Mouse (Mus musculus) gastrocnemius, adult 2 months (tissue): ENCODE measurements around the gene Ncan. TPM values are rescaled to one million over a fixed set of nuclear protein-coding genes. Genes with fewer than 3 reads are reported as not detected.
"Not testable (repeated sequence)": the region's sequence is repeated elsewhere in the genome, so short reads cannot be mapped to it uniquely, and the experiment has no call there.

Experiments used
- DNase-seq: peaks from one replicate; pipeline ENCODE4 v3.0.0; 2022
- H3K27ac ChIP-seq: fragments of 200-600 bp; 2 replicates; pipeline ENCODE4 v1.8.1; 2022; ENCODE audit warnings: mild to moderate bottlenecking
- H3K4me3 ChIP-seq: fragments of 200-600 bp; 2 replicates; pipeline ENCODE4 v1.8.1; 2022; ENCODE audit warnings: mild to moderate bottlenecking, moderate library complexity
- CTCF ChIP-seq: fragments of 200-600 bp; IDR thresholded peaks from 2 replicates; pipeline ENCODE4 v1.8.1; 2022; ENCODE audit warnings: antibody characterized with exemption, mild to moderate bottlenecking, moderate library complexity
- intact Hi-C: fragments of 180-260 bp; cut with DNase I; formaldehyde crosslinking; loops from one replicate; pipeline ENCODE4 v1.15.1; 2025
- microRNA-seq: library from miRNA; unstranded; fragments of <30 nt; microRNA quantifications from one replicate; pipeline ENCODE4 v1.2.0, GENCODE M21; 2021
- total RNA-seq, 2 experiments: library from RNA; stranded (reverse); gene quantifications; 2 replicates each; pipeline ENCODE4 v1.2.3; 2021

The Ncan gene
- total RNA-seq, 2 experiments from 2014 or later, result not detected

DNA sequence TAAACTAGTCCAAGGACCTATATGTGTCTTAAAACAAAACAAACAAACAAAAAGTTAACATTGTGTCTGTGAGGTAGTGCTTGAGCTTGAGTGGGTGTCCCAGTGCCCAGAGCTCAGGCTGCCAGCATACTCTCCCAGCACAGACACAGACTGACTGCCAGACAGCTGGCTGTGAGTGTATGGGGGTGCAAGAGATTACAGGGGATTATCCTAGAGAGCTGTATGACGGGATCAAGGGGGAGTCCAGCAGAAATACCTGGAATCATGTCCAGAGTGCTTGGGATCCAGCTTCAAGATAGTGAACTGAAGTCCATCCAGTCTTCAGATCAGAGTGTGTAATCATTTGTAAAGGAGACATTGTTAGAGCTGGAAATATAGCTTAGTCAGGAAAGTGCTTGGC, 63.0 kb downstream of the Ncan start:
- H3K27ac ChIP-seq, result no peak overlapping the region
- TF ChIP-seq CTCF, result no peak
- H3K4me3 ChIP-seq, result no peak overlapping the region
- DNase-seq, result no peak
- intact Hi-C loops, result no loop called here

DNA sequence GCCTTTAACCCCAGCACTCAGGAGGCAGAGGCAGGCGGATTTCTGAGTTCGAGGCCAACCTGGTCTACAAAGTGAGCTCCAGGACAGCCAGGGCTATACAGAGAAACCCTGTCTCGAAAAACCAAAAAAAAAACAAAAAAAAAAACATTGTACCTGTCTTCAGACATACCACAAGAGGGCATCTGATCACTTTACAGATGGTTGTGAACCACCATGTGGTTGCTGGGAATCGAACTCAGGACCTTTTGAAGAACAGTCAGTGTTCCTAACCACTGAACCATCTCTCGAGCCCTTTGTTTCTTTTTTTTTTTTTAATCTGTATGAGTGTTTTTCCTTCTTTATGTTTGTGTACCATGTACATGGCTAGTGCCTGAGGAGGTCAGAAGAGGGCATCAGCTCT, 70.2 kb downstream of the Ncan start:
- H3K4me3 ChIP-seq, H3K27ac ChIP-seq, DNase-seq, intact Hi-C loops: not testable (repeated sequence)

DNA sequence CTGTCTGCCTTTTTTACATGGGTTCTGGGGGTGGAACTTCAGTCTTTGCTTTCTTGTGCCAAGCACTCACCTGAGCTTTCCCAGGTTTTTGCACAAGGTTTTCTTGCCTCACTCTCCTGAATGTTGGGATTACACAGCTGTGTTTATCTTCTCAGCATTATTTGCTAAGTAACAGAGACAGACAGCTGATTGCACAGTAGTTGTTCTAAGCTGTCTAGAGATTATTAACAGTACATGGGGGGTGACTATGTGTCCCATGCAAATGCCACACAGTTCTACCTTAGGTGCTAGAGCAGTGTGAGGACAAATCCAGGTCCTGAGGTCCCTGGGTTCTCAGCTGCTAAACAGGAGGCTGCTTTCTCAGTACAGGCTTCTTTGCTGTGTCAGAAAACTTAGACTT, 71.0 kb downstream of the Ncan start:
- intact Hi-C loops, result no loop called here
- Histone ChIP-seq H3K27ac (no peak overlapping the region), H3K4me3 (no peak overlapping the region)
- DNase-seq, result no peak
- no peak for TF ChIP-seq CTCF

DNA sequence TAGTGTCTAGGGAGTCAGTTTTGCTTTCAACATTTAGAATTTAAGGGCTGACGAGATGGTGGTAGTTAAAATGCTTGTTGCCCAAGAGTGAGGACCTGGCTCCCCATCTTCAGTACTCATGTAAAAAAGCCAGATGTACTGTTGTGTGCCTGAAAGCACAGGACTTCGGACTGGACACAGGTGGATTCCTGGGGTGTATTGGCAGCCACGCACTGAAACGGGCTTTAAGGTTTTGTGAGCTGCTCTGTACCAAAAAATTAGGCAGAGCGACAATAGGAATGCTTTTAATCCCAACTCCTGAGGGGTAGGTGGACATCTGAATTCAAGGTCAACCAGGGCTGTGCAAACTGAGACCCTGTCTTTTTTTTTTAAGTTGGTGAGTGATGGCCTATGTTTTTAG, 76.7 kb downstream of the Ncan start:
- intact Hi-C loops, result no loop called here
- TF ChIP-seq CTCF, result no peak
- Histone ChIP-seq H3K27ac (no peak overlapping the region), H3K4me3 (peak overlapping the region; percentile 99)
- DNase-seq, result no peak

Small RNAs within 50 kb of the gene (microRNA-seq; reads per million reads assigned to microRNA genes)
- gene Mir7066, result not detected

Other genes starting within 250 kb of the Ncan start
- gene Cilp2, start 233.2 kb downstream of the Ncan start, total RNA-seq, result 10 to 100 TPM in 1 of 2 experiments, 1 to 10 TPM in 1; 3.5 to 18.9 TPM
- gene Tssk6, start 218.7 kb downstream of the Ncan start, total RNA-seq, result not detected
- 100 to 1,000 TPM; 312 to 399 TPM for gene Ndufa13, start 218.3 kb downstream of the Ncan start, total RNA-seq
- 10 to 100 TPM in 1 of 2 experiments, 1 to 10 TPM in 1; 9.5 to 14.5 TPM for gene Yjefn3, start 218.2 kb downstream of the Ncan start, total RNA-seq
- 10 to 100 TPM; 26.5 to 32.6 TPM for gene Gatad2a, start 124.5 kb downstream of the Ncan start, total RNA-seq
- gene Mau2, start 78.1 kb downstream of the Ncan start, total RNA-seq, result 10 to 100 TPM; 24.8 to 31.0 TPM
- gene Sugp1, start 78.1 kb downstream of the Ncan start, total RNA-seq, result 10 to 100 TPM; 16.8 to 21.0 TPM
- gene Tm6sf2, start 47.9 kb downstream of the Ncan start, total RNA-seq, result 1 to 10 TPM in 1 of 2 experiments, under 1 TPM in 1; 0.33 to 1.0 TPM
- under 1 TPM in 1 of 2 experiments, not detected in 1; 0.08 TPM for gene Hapln4, start 37.4 kb downstream of the Ncan start, total RNA-seq
- 1 to 10 TPM; 4.3 to 6.5 TPM for gene Nr2c2ap, start 10.5 kb upstream of the Ncan start, total RNA-seq
- gene Rfxank, start 18.3 kb upstream of the Ncan start, total RNA-seq, result 10 to 100 TPM in 1 of 2 experiments, 1 to 10 TPM in 1; 7.5 to 10.7 TPM
- 10 to 100 TPM; 11.6 to 14.8 TPM for gene Borcs8, start 18.6 kb upstream of the Ncan start, total RNA-seq
- under 1 TPM; 0.31 to 0.56 TPM for gene Mef2b, start 18.8 kb upstream of the Ncan start, total RNA-seq
- gene Tmem161a, start 51.5 kb upstream of the Ncan start, total RNA-seq, result 10 to 100 TPM; 81.1 to 86.2 TPM
- gene Slc25a42, start 91.4 kb upstream of the Ncan start, total RNA-seq, result 10 to 100 TPM; 27.5 to 33.3 TPM
- gene Sugp2, start 113.4 kb upstream of the Ncan start, total RNA-seq, result 10 to 100 TPM; 41.8 to 50.7 TPM
- 1 to 10 TPM; 7.6 to 9.7 TPM for gene Armc6, start 113.6 kb upstream of the Ncan start, total RNA-seq
- 1 to 10 TPM; 3.8 to 4.3 TPM for gene Homer3, start 162.0 kb upstream of the Ncan start, total RNA-seq
- gene Ddx49, start 181.6 kb upstream of the Ncan start, total RNA-seq, result 10 to 100 TPM; 29.9 to 30.0 TPM
- 100 to 1,000 TPM; 118 to 128 TPM for gene Cope, start 181.6 kb upstream of the Ncan start, total RNA-seq
- gene Cers1, start 194.9 kb upstream of the Ncan start, total RNA-seq, result 10 to 100 TPM; 14.0 to 23.3 TPM
- 1 to 10 TPM in 1 of 2 experiments, not detected in 1; 1.0 TPM for gene Gdf1, start 208.9 kb upstream of the Ncan start, total RNA-seq
- 10 to 100 TPM; 28.1 to 35.1 TPM for gene Upf1, start 232.4 kb upstream of the Ncan start, total RNA-seq